In the genomic region with DNA sequence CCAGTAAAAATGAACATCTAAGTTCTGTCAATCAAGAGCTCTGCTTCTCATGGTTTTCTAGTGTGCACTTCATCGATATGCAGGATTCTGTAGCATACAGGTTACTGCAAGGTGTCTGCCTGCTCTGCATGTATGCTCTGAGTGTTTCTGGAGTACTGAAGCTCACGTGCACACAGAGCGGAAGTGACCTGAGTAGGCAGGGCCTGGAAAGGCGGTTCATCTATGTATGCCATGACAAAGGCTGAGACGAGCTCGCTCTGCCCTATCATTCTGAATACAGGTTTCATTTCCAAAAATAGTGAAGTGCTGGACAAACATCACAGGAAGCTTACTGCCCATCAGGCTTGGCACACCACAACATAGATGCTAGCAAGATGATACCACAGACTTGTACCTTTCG, we compare ENCODE assay signal across 23 mouse cellular contexts.
DNase-seq lines count a peak whose midpoint lies in the region; ATAC-seq and TF ChIP-seq lines count a peak whose summit lies in the region.
"Had no signal": no experiment of that assay in that cellular context is flagged by ENCODE, and none has a peak within 500 bp of the region (broad histone marks: within the 10 kb centered on the region; RNA-seq: fewer than 3 reads in every experiment).

No protein-coding gene starts in this region.

- no peaks in the 10 kb centered on the region for H3K27me3 ChIP-seq in thymus, adult 2 months (ENCODE audit: control insufficient read depth, insufficient read depth, low read length)
- H3K27me3 ChIP-seq in hindbrain, postnatal 0 days (ENCODE audit: insufficient read depth, low read length): no peaks in the 10 kb centered on the region
- H3K27me3 ChIP-seq: CH12.LX; embryonic facial prominence, embryonic 15.5 days; forebrain, embryonic 15.5 days; heart, embryonic 15.5 days; hindbrain, embryonic 13.5 days; Patski had no signal

- peaks cover 32% of the 10 kb centered on the region for H3K4me1 ChIP-seq in thymus, adult 2 months (replicated peaks; ENCODE audit: control insufficient read depth, insufficient read depth, low read length)
- H3K4me1 ChIP-seq in hindbrain, postnatal 0 days (ENCODE audit: insufficient read depth, low read length): no peaks in the 10 kb centered on the region
- H3K4me1 ChIP-seq: embryonic facial prominence, embryonic 15.5 days; forebrain, embryonic 15.5 days; hindbrain, embryonic 13.5 days had no signal

- no peak overlapping the region for H3K9ac ChIP-seq in hindbrain, postnatal 0 days (replicated peaks; ENCODE audit: low read length)
- H3K9ac ChIP-seq: embryonic facial prominence, embryonic 15.5 days; forebrain, embryonic 15.5 days; heart, embryonic 15.5 days; hindbrain, embryonic 13.5 days had no signal

- H3K4me2 ChIP-seq in hindbrain, postnatal 0 days (ENCODE audit: low read depth, low read length): no peak overlapping the region
- H3K4me2 ChIP-seq: embryonic facial prominence, embryonic 15.5 days; forebrain, embryonic 15.5 days; heart, embryonic 11.5 days; heart, embryonic 15.5 days; hindbrain, embryonic 13.5 days had no signal

- peaks cover 11% of the 10 kb centered on the region; the same call in 1 of the 2 replicates for H3K36me3 ChIP-seq in thymus, adult 2 months (ENCODE audit: control insufficient read depth, insufficient read depth, low read length)
- no peaks in the 10 kb centered on the region; the same call in 1 of the 2 replicates for H3K36me3 ChIP-seq in hindbrain, postnatal 0 days (ENCODE audit: insufficient read depth, low read length)

- ATAC-seq in CD4-positive, CD25-positive, alpha-beta regulatory T cell, adult 4 months: peak; percentile 72
- no peak for ATAC-seq in hindbrain, postnatal 0 days
- ATAC-seq: forebrain, embryonic 15.5 days; Patski had no signal

- H3K9me3 ChIP-seq in hindbrain, postnatal 0 days (ENCODE audit: low read length): no peaks in the 10 kb centered on the region
- H3K9me3 ChIP-seq: embryonic facial prominence, embryonic 15.5 days; forebrain, embryonic 15.5 days; heart, embryonic 15.5 days; hindbrain, embryonic 13.5 days had no signal

- WGBS in thymus, adult 2 months: 92% methylated on average over 7 of the region's 7 CpGs
- 95% methylated on average over 7 of the region's 7 CpGs for WGBS in hindbrain, postnatal 0 days

- TF ChIP-seq POLR2A in thymus, adult 2 months (IDR thresholded peaks at IDR 0.05; ENCODE audit: control insufficient read depth, extremely low read depth, insufficient read depth, low read length, poor library complexity): no peak

- no peak overlapping the region for H3K4me3 ChIP-seq in thymus, adult 2 months (ENCODE audit: control insufficient read depth, insufficient read depth, low read length)
- no peak overlapping the region for H3K4me3 ChIP-seq in hindbrain, postnatal 0 days (ENCODE audit: low read length)
- no peak overlapping the region for H3K4me3 ChIP-seq in layer of hippocampus, adult 2 months
- H3K4me3 ChIP-seq: embryonic facial prominence, embryonic 15.5 days; erythroblast, embryonic 14.5 days; forebrain, embryonic 15.5 days; heart, adult 2 months; heart, embryonic 15.5 days; hindbrain, embryonic 13.5 days had no signal

- no peak for DNase-seq in thymus, adult 2 months
- DNase-seq in thymus, postnatal 10 days (ENCODE audit: low spot score in 2 of 2): no peak
- DNase-seq in induced T-regulatory cell, adult 2 months (ENCODE audit: low read depth): peak; percentile 77
- no peak for DNase-seq in cerebellum, adult 11-12 months
- no peak for DNase-seq in hindbrain, postnatal 0 days (ENCODE audit: low spot score)
- no peak for DNase-seq in layer of hippocampus, adult 2 months (ENCODE audit: low spot score in 2 of 2)
- DNase-seq: adrenal gland, adult 8-10 months; adrenal gland, postnatal 36 days; cerebellum, adult 8-10 months; cerebellum, postnatal 14 days; embryo, embryonic 11 days; gastrocnemius, postnatal 14 days; heart, adult 2 months; heart, postnatal 14 days had no signal

- peak overlapping the region; percentile 65 for H3K27ac ChIP-seq in thymus, adult 2 months (ENCODE audit: control insufficient read depth, insufficient read depth, low read length)
- no peak overlapping the region for H3K27ac ChIP-seq in hindbrain, postnatal 0 days
- no peak overlapping the region for H3K27ac ChIP-seq in layer of hippocampus, adult 2 months
- H3K27ac ChIP-seq: embryonic facial prominence, embryonic 15.5 days; forebrain, embryonic 15.5 days; heart, adult 2 months; heart, embryonic 15.5 days; hindbrain, embryonic 13.5 days had no signal

- no peak for TF ChIP-seq CTCF in thymus, adult 2 months (IDR thresholded peaks at IDR 0.05; ENCODE audit: borderline replicate concordance, control insufficient read depth, extremely low read depth, insufficient read depth, low read length, poor library complexity)
- TF ChIP-seq CTCF in hindbrain, postnatal 0 days (IDR thresholded peaks at IDR 0.05; ENCODE audit: low read depth): no peak
- no peak for TF ChIP-seq CTCF in layer of hippocampus, adult 2 months (conservative IDR thresholded peaks at IDR 0.05)
